Mouse (Mus musculus) adrenal gland, postnatal 4 days (tissue): Measurements from ENCODE around the gene Elk4. TPM values are rescaled to one million over a fixed set of nuclear protein-coding genes. Genes with fewer than 3 reads are reported as not detected.

Experiments used
- DNase-seq, 2 experiments: peaks; one replicate each; pipeline ENCODE4 v3.0.0; 2021 to 2022; ENCODE audit warnings: low spot score in 2 of 2, mixed read lengths in 2 of 2
- long read RNA-seq, 2 experiments: library from polyadenylated mRNA; stranded (forward); transcript quantifications; one replicate each; pipeline ENCODE4 v2.0.0; 2021
- total RNA-seq, 2 experiments: library from RNA; stranded (reverse); gene quantifications; 2 replicates each; pipeline ENCODE4 v1.2.3; 2021

Elk4 gene
- total RNA-seq, result 100 to 1,000 TPM; 130 to 135 TPM
- long read RNA-seq, experiment 1, full-length matches to known transcripts, result 4 of 10 reads
- long read RNA-seq, experiment 1, partial matches to known transcripts, result 0 of 10 reads
- long read RNA-seq, experiment 1, other reads (novel, unspliced or antisense), result 6 of 10 reads
- long read RNA-seq, experiment 2, full-length matches to known transcripts, result 1 of 15 reads
- long read RNA-seq, experiment 2, partial matches to known transcripts, result 3 of 15 reads
- long read RNA-seq, experiment 2, other reads (novel, unspliced or antisense), result 11 of 15 reads

GRCm38 (mm10) chr1:132007282-132007815, at the start of gene Elk4:
TSS of gene Elk4 (plus strand) at chr1:132007607.
- DNase-seq, result peak; percentile 75 to 85

GRCm38 (mm10) chr1:131961004-131961403, 46.4 kb upstream of the Elk4 start:
- DNase-seq, result no peak

GRCm38 (mm10) chr1:131962606-131963084, 44.8 kb upstream of the Elk4 start, which contains the start of gene Slc45a3:
TSS of gene Slc45a3 (plus strand) at chr1:131962967.
- DNase-seq, result peak in 1 of 2 experiments; percentile 36

GRCm38 (mm10) chr1:131963085-131963951, 44.1 kb upstream of the Elk4 start:
- DNase-seq, result no peak

GRCm38 (mm10) chr1:131964100-131964499, 43.3 kb upstream of the Elk4 start:
- DNase-seq, result no peak

- no peak for DNase-seq
Observed at GRCm38 (mm10) chr1:131964580-131964979, 42.8 kb upstream of the Elk4 start.

GRCm38 (mm10) chr1:131965818-131966217, 41.6 kb upstream of the Elk4 start:
- no peak for DNase-seq

- no peak for DNase-seq
Observed at GRCm38 (mm10) chr1:131967336-131967735, 40.1 kb upstream of the Elk4 start.

- DNase-seq, result no peak
Observed at GRCm38 (mm10) chr1:131968556-131968955, 38.9 kb upstream of the Elk4 start.

- no peak for DNase-seq
Observed at GRCm38 (mm10) chr1:131968983-131969382, 38.4 kb upstream of the Elk4 start.

GRCm38 (mm10) chr1:131969825-131970224, 37.6 kb upstream of the Elk4 start:
- DNase-seq, result no peak

GRCm38 (mm10) chr1:131970322-131970660, 37.1 kb upstream of the Elk4 start:
- no peak for DNase-seq

- DNase-seq, result no peak
Observed at GRCm38 (mm10) chr1:131970661-131971520, 36.5 kb upstream of the Elk4 start.

GRCm38 (mm10) chr1:131971771-131972497, 35.5 kb upstream of the Elk4 start:
- DNase-seq, result no peak

GRCm38 (mm10) chr1:131972498-131973334, 34.7 kb upstream of the Elk4 start:
- DNase-seq, result no peak

- DNase-seq, result no peak
Observed at GRCm38 (mm10) chr1:131973991-131974390, 33.4 kb upstream of the Elk4 start.

GRCm38 (mm10) chr1:131976886-131977285, 30.5 kb upstream of the Elk4 start:
- DNase-seq, result no peak

- DNase-seq, result no peak
Observed at GRCm38 (mm10) chr1:131980471-131980870, 26.9 kb upstream of the Elk4 start.

- DNase-seq, result peak in 1 of 2 experiments; percentile 64
Observed at GRCm38 (mm10) chr1:131981378-131982013, 25.9 kb upstream of the Elk4 start.
